Mouse (Mus musculus): ENCODE results near the gene Ttc12. TPM values are rescaled to one million over a fixed set of nuclear protein-coding genes. Genes with fewer than 3 reads are reported as not detected.

Gene Ttc12
- polyA plus RNA-seq, 2 experiments, result 0.18 to 0.19 TPM

DNA sequence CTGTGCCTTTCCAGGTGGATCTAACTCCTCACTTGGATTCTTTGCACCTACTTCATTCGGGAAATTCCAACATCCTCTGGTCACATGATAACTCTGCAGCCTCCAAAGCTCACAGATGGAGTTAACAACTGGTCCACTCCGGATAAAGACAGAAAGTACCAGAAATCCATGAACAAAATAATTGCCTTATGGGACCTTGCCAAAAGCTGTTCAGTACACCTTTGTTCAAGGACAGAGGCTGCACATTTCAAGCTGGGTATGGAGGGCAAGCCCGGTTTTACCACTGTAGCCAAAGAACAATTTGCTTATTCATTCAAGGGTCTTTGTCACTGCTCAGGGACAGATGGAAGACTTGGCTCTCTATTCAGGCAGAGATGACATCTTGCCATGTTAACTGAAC, 43.4 kb downstream of the Ttc12 start:
- no peak for TF ChIP-seq EP300 (IDR thresholded peaks at IDR 0.05; ENCODE audit: low read depth)
- no peak for TF ChIP-seq CTCF (IDR thresholded peaks at IDR 0.05; ENCODE audit: low read depth)
- no peak for DNase-seq (ENCODE audit: low read depth in 3 of 3, low spot score in 3 of 3)
- Histone ChIP-seq H3K27ac (no peak overlapping the region), H3K4me2 (ENCODE audit: low read depth) (no peak overlapping the region), H3K9ac (replicated peaks) (no peak overlapping the region), H3K36me3 (replicated peaks; ENCODE audit: control insufficient read depth, insufficient read depth, low read depth) (no peaks in the 10 kb centered on the region), H3K4me1 (replicated peaks; ENCODE audit: control insufficient read depth in 2 of 2, insufficient read depth in 2 of 2, low read length in 1 of 2) (no peaks in the 10 kb centered on the region), H3K27me3 (ENCODE audit: control insufficient read depth, insufficient read depth, low read length) (no peaks in the 10 kb centered on the region), H3K9me3 (ENCODE audit: control insufficient read depth, low read length) (no peaks in the 10 kb centered on the region), H3K4me3 (ENCODE audit: insufficient read depth in 1 of 2, low read depth in 2 of 2, low read length in 2 of 2) (no peak overlapping the region)
- WGBS (ENCODE audit: insufficient replicate concordance), result 57% methylated on average over 3 of the region's 3 CpGs
- ATAC-seq (ENCODE audit: insufficient read depth), result no peak

DNA sequence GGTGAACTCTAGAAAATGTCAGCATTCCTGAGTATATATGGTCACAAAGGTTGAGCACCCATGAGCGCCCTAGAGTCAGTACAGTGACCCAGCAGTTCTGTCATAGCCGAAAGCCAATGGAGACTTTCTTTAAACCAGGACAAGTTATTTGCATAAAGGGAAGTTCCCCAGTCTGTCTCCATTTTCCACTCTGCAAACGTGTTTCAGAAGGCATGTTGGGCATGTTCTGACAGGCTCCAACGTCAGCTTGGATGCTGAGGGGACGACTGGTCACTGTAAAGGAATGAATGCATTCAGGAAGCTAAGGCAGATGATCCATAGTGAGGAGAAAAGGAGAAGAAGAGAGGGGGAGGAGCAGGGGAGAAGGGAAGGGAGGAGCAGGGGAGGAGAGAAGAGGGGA, 58.5 kb downstream of the Ttc12 start:
- Histone ChIP-seq H3K4me3 (ENCODE audit: insufficient read depth in 1 of 2, low read depth in 2 of 2, low read length in 2 of 2) (no peak overlapping the region), H3K9me3 (ENCODE audit: control insufficient read depth, low read length) (no peaks in the 10 kb centered on the region), H3K27me3 (ENCODE audit: control insufficient read depth, insufficient read depth, low read length) (no peaks in the 10 kb centered on the region), H3K4me1 (replicated peaks; ENCODE audit: control insufficient read depth in 2 of 2, insufficient read depth in 2 of 2, low read length in 1 of 2) (no peaks in the 10 kb centered on the region), H3K9ac (replicated peaks) (no peak overlapping the region), H3K36me3 (replicated peaks; ENCODE audit: control insufficient read depth, insufficient read depth, low read depth) (no peaks in the 10 kb centered on the region), H3K4me2 (ENCODE audit: low read depth) (no peak overlapping the region), H3K27ac (no peak overlapping the region)
- TF ChIP-seq CTCF (IDR thresholded peaks at IDR 0.05; ENCODE audit: low read depth), result no peak
- no peak for TF ChIP-seq EP300 (IDR thresholded peaks at IDR 0.05; ENCODE audit: low read depth)
- DNase-seq (ENCODE audit: low read depth in 3 of 3, low spot score in 3 of 3) (no peak), ATAC-seq (ENCODE audit: insufficient read depth) (no peak)
- WGBS (ENCODE audit: insufficient replicate concordance), result 36% methylated on average over 5 of the region's 5 CpGs

DNA sequence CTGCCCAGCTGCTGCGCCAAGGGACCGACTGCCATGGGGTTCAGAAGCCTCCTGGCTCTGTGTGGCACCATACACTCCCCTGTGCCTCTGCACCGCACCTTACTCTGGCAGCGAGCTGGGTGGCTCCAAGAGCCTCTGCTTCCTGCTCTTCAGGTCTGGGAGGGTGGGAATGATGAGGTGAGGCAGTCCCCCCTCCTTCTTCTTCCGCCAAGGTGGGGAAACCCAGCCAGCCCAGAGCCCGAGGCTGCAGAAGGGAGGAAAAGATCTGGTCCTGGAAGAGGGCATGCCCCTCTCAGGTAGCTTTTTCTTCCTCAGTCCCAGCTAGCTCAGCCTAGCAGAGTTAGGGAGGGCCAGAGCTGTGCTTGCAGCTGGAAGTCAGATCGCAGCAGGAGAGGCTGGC, 59.1 kb downstream of the Ttc12 start, which contains the start of gene Ankk1:
Gene Ankk1 (minus strand): TSS at position 101 of the 400 bp plus-strand sequence.
- DNase-seq (ENCODE audit: low read depth in 3 of 3, low spot score in 3 of 3) (no peak), ATAC-seq (ENCODE audit: insufficient read depth) (no peak)
- Histone ChIP-seq H3K9me3 (ENCODE audit: control insufficient read depth, low read length) (no peaks in the 10 kb centered on the region), H3K9ac (replicated peaks) (no peak within 1 kb of the TSS), H3K27me3 (ENCODE audit: control insufficient read depth, insufficient read depth, low read length) (no peaks in the 10 kb centered on the region), H3K36me3 (replicated peaks; ENCODE audit: control insufficient read depth, insufficient read depth, low read depth) (no peaks in the 10 kb centered on the region), H3K27ac (no peak within 1 kb of the TSS), H3K4me2 (ENCODE audit: low read depth) (no peak within 1 kb of the TSS), H3K4me3 (ENCODE audit: insufficient read depth in 1 of 2, low read depth in 2 of 2, low read length in 2 of 2) (no peak within 1 kb of the TSS), H3K4me1 (replicated peaks; ENCODE audit: control insufficient read depth in 2 of 2, insufficient read depth in 2 of 2, low read length in 1 of 2) (no peaks in the 10 kb centered on the region)
- 61% methylated on average over 7 of the region's 7 CpGs for WGBS (ENCODE audit: insufficient replicate concordance)
- TF ChIP-seq CTCF (IDR thresholded peaks at IDR 0.05; ENCODE audit: low read depth), result no peak
- no peak for TF ChIP-seq EP300 (IDR thresholded peaks at IDR 0.05; ENCODE audit: low read depth)

DNA sequence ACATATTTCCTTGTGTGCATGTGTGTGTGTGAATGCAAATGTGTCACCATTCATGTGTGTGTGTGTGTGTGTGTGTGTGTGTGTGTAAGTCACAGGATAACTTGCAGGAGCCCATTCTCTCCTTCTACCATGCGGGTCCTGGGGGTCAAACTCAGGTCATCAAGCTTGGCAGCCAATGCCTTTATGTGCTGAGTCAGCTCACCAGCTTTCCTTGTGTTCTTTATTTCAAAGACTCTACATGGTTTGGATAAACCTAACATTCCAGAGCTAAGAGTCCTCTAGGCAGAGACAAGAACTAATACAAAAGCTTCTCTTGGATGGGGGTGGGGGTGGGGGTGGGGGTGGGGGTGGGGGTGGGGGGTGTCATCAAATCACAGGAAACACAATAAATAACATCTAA, 60.4 kb downstream of the Ttc12 start:
- Histone ChIP-seq H3K4me2 (ENCODE audit: low read depth) (no peak overlapping the region), H3K4me1 (replicated peaks; ENCODE audit: control insufficient read depth in 2 of 2, insufficient read depth in 2 of 2, low read length in 1 of 2) (no peaks in the 10 kb centered on the region), H3K36me3 (replicated peaks; ENCODE audit: control insufficient read depth, insufficient read depth, low read depth) (no peaks in the 10 kb centered on the region), H3K9ac (replicated peaks) (no peak overlapping the region), H3K4me3 (ENCODE audit: insufficient read depth in 1 of 2, low read depth in 2 of 2, low read length in 2 of 2) (no peak overlapping the region), H3K27ac (no peak overlapping the region), H3K27me3 (ENCODE audit: control insufficient read depth, insufficient read depth, low read length) (no peaks in the 10 kb centered on the region), H3K9me3 (ENCODE audit: control insufficient read depth, low read length) (no peaks in the 10 kb centered on the region)
- no peak for ATAC-seq (ENCODE audit: insufficient read depth)
- 16% methylated on average over 1 of the region's 1 CpGs for WGBS (ENCODE audit: insufficient replicate concordance)
- DNase-seq (ENCODE audit: low read depth in 3 of 3, low spot score in 3 of 3), result no peak
- TF ChIP-seq EP300 (IDR thresholded peaks at IDR 0.05; ENCODE audit: low read depth) (no peak), CTCF (IDR thresholded peaks at IDR 0.05; ENCODE audit: low read depth) (no peak)

DNA sequence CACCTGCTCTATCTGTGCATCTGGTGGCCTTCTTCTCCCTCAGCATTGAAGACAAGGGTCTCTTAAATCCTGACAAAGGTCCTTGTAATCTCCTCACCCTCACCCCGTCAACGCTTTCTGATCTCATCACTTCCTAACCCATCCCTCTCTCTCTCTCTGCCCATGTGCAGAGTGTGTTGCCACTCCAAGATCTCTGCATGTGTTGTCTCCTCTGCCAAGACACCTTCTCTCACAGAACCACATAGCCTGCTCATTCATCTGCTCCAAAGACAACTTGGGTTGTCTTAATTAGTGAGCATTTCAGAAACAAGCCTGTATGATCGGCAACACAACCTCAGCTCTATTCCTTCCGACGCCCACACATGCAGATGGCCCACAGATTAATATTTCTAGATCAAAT, 62.2 kb downstream of the Ttc12 start:
- TF ChIP-seq EP300 (IDR thresholded peaks at IDR 0.05; ENCODE audit: low read depth), result no peak
- TF ChIP-seq CTCF (IDR thresholded peaks at IDR 0.05; ENCODE audit: low read depth), result no peak
- Histone ChIP-seq H3K36me3 (replicated peaks; ENCODE audit: control insufficient read depth, insufficient read depth, low read depth) (no peaks in the 10 kb centered on the region), H3K4me1 (replicated peaks; ENCODE audit: control insufficient read depth in 2 of 2, insufficient read depth in 2 of 2, low read length in 1 of 2) (no peaks in the 10 kb centered on the region), H3K27ac (no peak overlapping the region), H3K9me3 (ENCODE audit: control insufficient read depth, low read length) (no peaks in the 10 kb centered on the region), H3K4me3 (ENCODE audit: insufficient read depth in 1 of 2, low read depth in 2 of 2, low read length in 2 of 2) (no peak overlapping the region), H3K27me3 (ENCODE audit: control insufficient read depth, insufficient read depth, low read length) (no peaks in the 10 kb centered on the region), H3K9ac (replicated peaks) (no peak overlapping the region), H3K4me2 (ENCODE audit: low read depth) (no peak overlapping the region)
- no peak for DNase-seq (ENCODE audit: low read depth in 3 of 3, low spot score in 3 of 3)
- 59% methylated on average over 5 of the region's 5 CpGs for WGBS (ENCODE audit: insufficient replicate concordance)
- no peak for ATAC-seq (ENCODE audit: insufficient read depth)

Data from liver, embryonic 14.5 days (tissue).